Mouse (Mus musculus) heart, postnatal 0 days (tissue): ENCODE measurements at regions not wholly inside any gene's neighbourhood (a gene's known extent, or its start where the extent isn't known, plus 50 kb on each side); places are given as distances from the start of the nearest gene placed in this dataset.

Experiments
- CTCF ChIP-seq: IDR thresholded peaks from 2 replicates; pipeline ENCODE4 v1.5.1; 2016; ENCODE audit warnings: antibody characterized with exemption, control low read depth, low read depth
- EP300 ChIP-seq: IDR thresholded peaks from 2 replicates; pipeline ENCODE4 v1.6.1; 2016; ENCODE audit warnings: antibody characterized with exemption, low read depth

- TF ChIP-seq CTCF: no peak
- no peak for TF ChIP-seq EP300
These were observed 110.6 kb upstream of the Rmdn2 start for GRCm38 (mm10) chr17:79501031-79501474.
